Mouse (Mus musculus) CH12.LX (cell line): ENCODE data around the gene Anxa11. TPM values are rescaled to one million over a fixed set of nuclear protein-coding genes. Genes with fewer than 3 reads are reported as not detected.
"Not testable (repeated sequence)": the region's sequence is repeated elsewhere in the genome, so short reads cannot be mapped to it uniquely, and the experiment has no call there.

Experiments used
- DNase-seq: peaks from one replicate; pipeline ENCODE4 v3.0.0-alpha.2; 2013; ENCODE audit errors: extremely low read depth
- H3K27ac ChIP-seq: 2 replicates; pipeline ENCODE4 v1.5.1; 2012; ENCODE audit warnings: low read depth, mild to moderate bottlenecking, control low read depth, moderate library complexity; ENCODE audit not compliant: insufficient read depth
- H3K27me3 ChIP-seq: replicated peaks from 2 replicates; pipeline ENCODE3; 2012; ENCODE audit warnings: inconsistent platforms
- H3K36me3 ChIP-seq, 2 experiments: replicated peaks in 1 of 2; 2 replicates each; pipeline versions ENCODE3 to v1.6.1; 2012; ENCODE audit warnings: inconsistent platforms in 1 of 2, low read length in 1 of 2, mild to moderate bottlenecking in 1 of 2, mixed read lengths in 1 of 2, moderate library complexity in 1 of 2; ENCODE audit not compliant: control insufficient read depth in 1 of 2, insufficient read depth in 1 of 2
- H3K4me1 ChIP-seq, 2 experiments: 2 replicates each; pipeline ENCODE4 v1.6.1; 2012; ENCODE audit warnings: inconsistent platforms in 1 of 2, moderate library complexity in 1 of 2; ENCODE audit not compliant: insufficient read depth in 2 of 2, control insufficient read depth in 1 of 2
- H3K4me2 ChIP-seq: 2 replicates; pipeline ENCODE4 v1.6.1; 2012; ENCODE audit warnings: low read depth, mild to moderate bottlenecking, control low read depth; ENCODE audit not compliant: poor library complexity, insufficient read depth, severe bottlenecking
- H3K4me3 ChIP-seq, 3 experiments: fragments of 150-350 bp in 1 of 3; sonication (generic) in 1 of 3; replicated peaks in 1 of 3; 2 replicates each; pipeline versions ENCODE3 to v1.5.1; 2011 to 2012; ENCODE audit warnings: low read depth in 2 of 3, low read length in 2 of 3, mild to moderate bottlenecking in 2 of 3, moderate library complexity in 2 of 3, control low read depth in 1 of 3, improper control_type of control experiment in 1 of 3, inconsistent platforms in 1 of 3, mixed read lengths in 1 of 3; ENCODE audit not compliant: poor library complexity in 1 of 3
- H3K79me2 ChIP-seq: replicated peaks from 2 replicates; pipeline ENCODE4 v1.6.1; 2012; ENCODE audit warnings: mild to moderate bottlenecking, moderate library complexity; ENCODE audit not compliant: control insufficient read depth, poor library complexity, insufficient read depth, severe bottlenecking; ENCODE audit errors: extremely low read depth
- H3K9ac ChIP-seq: 2 replicates; pipeline ENCODE4 v1.6.1; 2012; ENCODE audit warnings: low read depth, mild to moderate bottlenecking, control low read depth, moderate library complexity; ENCODE audit not compliant: insufficient read depth
- H3K9me3 ChIP-seq: replicated peaks from 2 replicates; pipeline ENCODE3; 2012; ENCODE audit warnings: low read length, inconsistent platforms, mixed read lengths
- dilution Hi-C: fragments of 300-500 bp; cut with MboI; formaldehyde crosslinking; loops from 2 replicates; pipeline ENCODE4 v1.14.3; 2020; ENCODE audit warnings: low sequenced_read_pairs; ENCODE audit not compliant: extremely low pct_unique_long_range_greater_than_20kb, extremely low pct_ligation_motif_present
- in situ Hi-C: fragments of 300-500 bp; cut with MboI; formaldehyde crosslinking; loops from 3 replicates; pipeline ENCODE4 v1.14.3; 2019; ENCODE audit warnings: low sequenced_read_pairs, low pct_ligation_motif_present, low pct_unique_long_range_greater_than_20kb, mixed read lengths
- polyA plus RNA-seq: library from polyadenylated mRNA; unstranded; fragments of >175 nt; gene quantifications from 2 replicates; pipeline ENCODE4 v1.2.1, GENCODE M21; 2012; ENCODE audit warnings: low read depth; ENCODE audit not compliant: insufficient read length
- total RNA-seq, 2 experiments: library from RNA; depleted of rRNA; stranded (reverse); fragments of 300-350 nt in 1 of 2; fragments of >200 nt in 1 of 2; gene quantifications; 2 replicates each; pipeline ENCODE4 v1.2.3; 2012 to 2014

Anxa11 gene
- total and polyA plus RNA-seq, 3 experiments, result 5.0 to 35.0 (median 8.4) TPM

GRCm38 (mm10) chr14:25908976-25909375 is 67.0 kb downstream of the Anxa11 start:
- dilution Hi-C loops, in situ Hi-C loops, H3K4me2 ChIP-seq, H3K27ac ChIP-seq, H3K36me3 ChIP-seq, DNase-seq, H3K9ac ChIP-seq, H3K4me1 ChIP-seq, H3K27me3 ChIP-seq, H3K9me3 ChIP-seq, H3K4me3 ChIP-seq, H3K79me2 ChIP-seq: not testable (repeated sequence)

GRCm38 (mm10) chr14:25918427-25919170 is 76.6 kb downstream of the Anxa11 start:
- H3K4me2 ChIP-seq, in situ Hi-C loops: not testable (repeated sequence)

GRCm38 (mm10) chr14:25926814-25927561 is 85.0 kb downstream of the Anxa11 start:
- H3K9ac ChIP-seq, H3K4me2 ChIP-seq, H3K27ac ChIP-seq, H3K4me3 ChIP-seq, dilution Hi-C loops, H3K36me3 ChIP-seq, in situ Hi-C loops, H3K79me2 ChIP-seq, H3K4me1 ChIP-seq, H3K27me3 ChIP-seq, DNase-seq, H3K9me3 ChIP-seq: not testable (repeated sequence)

More at GRCm38 (mm10) chr14:25918427-25919170, 76.6 kb downstream of the Anxa11 start:
- H3K27ac ChIP-seq, H3K27me3 ChIP-seq, H3K4me1 ChIP-seq, H3K36me3 ChIP-seq, H3K79me2 ChIP-seq, dilution Hi-C loops, H3K9ac ChIP-seq, H3K9me3 ChIP-seq, DNase-seq, H3K4me3 ChIP-seq: not testable (repeated sequence)

GRCm38 (mm10) chr14:25927562-25927881 is 85.6 kb downstream of the Anxa11 start, which contains the start of gene Tmem254a:
TSS of gene Tmem254a (minus strand) at chr14:25927672.
- H3K9me3 ChIP-seq, H3K4me1 ChIP-seq, H3K79me2 ChIP-seq, H3K27me3 ChIP-seq, H3K4me3 ChIP-seq, H3K36me3 ChIP-seq, H3K9ac ChIP-seq, in situ Hi-C loops, H3K27ac ChIP-seq, DNase-seq, H3K4me2 ChIP-seq, dilution Hi-C loops: not testable (repeated sequence)

Other genes with a start within 250 kb of the Anxa11 start
- 29.1 and 38.3 TPM in 2 replicates for gene Ppif, start 148.0 kb upstream of the Anxa11 start, total RNA-seq (2012; rRNA removed)
- 50.3 and 52.9 TPM in 2 replicates for gene Ppif, start 148.0 kb upstream of the Anxa11 start, total RNA-seq (2014; rRNA removed)
- gene Ppif, start 148.0 kb upstream of the Anxa11 start, polyA plus RNA-seq, result 99.3 and 106 TPM in 2 replicates
- gene Zcchc24, start 73.1 kb upstream of the Anxa11 start, total RNA-seq (2012; rRNA removed), result 0.04 and 0.08 TPM in 2 replicates
- 0.05 and 0.09 TPM in 2 replicates for gene Zcchc24, start 73.1 kb upstream of the Anxa11 start, total RNA-seq (2014; rRNA removed)
- gene Zcchc24, start 73.1 kb upstream of the Anxa11 start, polyA plus RNA-seq, result 0.40 and 0.44 TPM in 2 replicates
- gene Plac9a, start 60.9 kb downstream of the Anxa11 start, total RNA-seq (2012; rRNA removed), result not detected in 2 replicates
- gene Plac9a, start 60.9 kb downstream of the Anxa11 start, total RNA-seq (2014; rRNA removed), result not detected in 2 replicates
- gene Plac9a, start 60.9 kb downstream of the Anxa11 start, polyA plus RNA-seq, result not detected in 2 replicates
- gene Tmem254a, start 85.5 kb downstream of the Anxa11 start, total RNA-seq (2012; rRNA removed), result 0.17 and 0.42 TPM in 2 replicates
- gene Tmem254a, start 85.5 kb downstream of the Anxa11 start, total RNA-seq (2014; rRNA removed), result 0.80 and 0.82 TPM in 2 replicates
- gene Tmem254a, start 85.5 kb downstream of the Anxa11 start, polyA plus RNA-seq, result 0.93 and 1.3 TPM in 2 replicates
- gene Cphx1, start 96.1 kb downstream of the Anxa11 start, total RNA-seq (2012; rRNA removed), result not detected in 2 replicates
- not detected in 2 replicates for gene Cphx1, start 96.1 kb downstream of the Anxa11 start, total RNA-seq (2014; rRNA removed)
- gene Cphx1, start 96.1 kb downstream of the Anxa11 start, polyA plus RNA-seq, result not detected in 2 replicates
- gene Duxbl1, start 136.4 kb downstream of the Anxa11 start, total RNA-seq (2012; rRNA removed), result not detected in 2 replicates
- gene Duxbl1, start 136.4 kb downstream of the Anxa11 start, total RNA-seq (2014; rRNA removed), result not detected in 2 replicates
- not detected in 2 replicates for gene Duxbl1, start 136.4 kb downstream of the Anxa11 start, polyA plus RNA-seq
- not detected in 2 replicates for gene Gm9780, start 200.6 kb downstream of the Anxa11 start, total RNA-seq (2012; rRNA removed)
- gene Gm9780, start 200.6 kb downstream of the Anxa11 start, total RNA-seq (2014; rRNA removed), result not detected in 2 replicates
- gene Gm9780, start 200.6 kb downstream of the Anxa11 start, polyA plus RNA-seq, result not detected in 2 replicates
- 7.8 and 10.3 TPM in 2 replicates for gene Tmem254c, start 225.2 kb downstream of the Anxa11 start, total RNA-seq (2012; rRNA removed)
- gene Tmem254c, start 225.2 kb downstream of the Anxa11 start, total RNA-seq (2014; rRNA removed), result 14.1 and 15.2 TPM in 2 replicates
- 5.0 and 12.0 TPM in 2 replicates for gene Tmem254c, start 225.2 kb downstream of the Anxa11 start, polyA plus RNA-seq
- not detected in 2 replicates for gene Cphx2, start 239.4 kb downstream of the Anxa11 start, total RNA-seq (2012; rRNA removed)
- gene Cphx2, start 239.4 kb downstream of the Anxa11 start, total RNA-seq (2014; rRNA removed), result not detected in 2 replicates
- gene Cphx2, start 239.4 kb downstream of the Anxa11 start, polyA plus RNA-seq, result not detected in 2 replicates
- not detected in 2 replicates for gene Cphx3, start 240.1 kb downstream of the Anxa11 start, total RNA-seq (2012; rRNA removed)
- not detected in 2 replicates for gene Cphx3, start 240.1 kb downstream of the Anxa11 start, total RNA-seq (2014; rRNA removed)
- gene Cphx3, start 240.1 kb downstream of the Anxa11 start, polyA plus RNA-seq, result not detected in 2 replicates